Mouse (Mus musculus): Measurements from ENCODE around the gene Zfr2. TPM values are rescaled to one million over a fixed set of nuclear protein-coding genes. Genes with fewer than 3 reads are reported as not detected.

Zfr2 gene
- polyA plus RNA-seq, 1 experiment from 2014 or later: 3.2 TPM

GRCm38 (mm10) chr10:81284189-81284588 is 51.2 kb downstream of the Zfr2 start:
- Histone ChIP-seq H3K4me2 (replicated peaks; ENCODE audit: low read depth) (peak overlapping the region; percentile 60), H3K27me3 (replicated peaks; ENCODE audit: control insufficient read depth, insufficient read depth, low read length) (no peaks in the 10 kb centered on the region), H3K36me3 (ENCODE audit: control insufficient read depth, insufficient read depth) (peaks cover 22% of the 10 kb centered on the region), H3K9ac (ENCODE audit: low read depth, low read length) (no peak overlapping the region), H3K4me1 (replicated peaks; ENCODE audit: control insufficient read depth, insufficient read depth, low read length) (peaks cover 7% of the 10 kb centered on the region; the same call in 1 of the 2 replicates), H3K9me3 (ENCODE audit: control insufficient read depth) (no peaks in the 10 kb centered on the region), H3K4me3 (ENCODE audit: low read depth, low read length) (peak overlapping the region; percentile 62), H3K27ac (ENCODE audit: low read depth, low read length) (0 out of 2 replicates have a peak overlapping the region, but pooled peaks have one; percentile 92)
- 43% methylated on average over 6 of the region's 6 CpGs for WGBS
- TF ChIP-seq CTCF (IDR thresholded peaks at IDR 0.05; ENCODE audit: low read depth): no peak
- no peak for ATAC-seq

- no peaks in the 10 kb centered on the region for H3K27me3 ChIP-seq (replicated peaks; ENCODE audit: control insufficient read depth, insufficient read depth, low read length)
- H3K4me2 ChIP-seq (replicated peaks; ENCODE audit: low read depth): peak overlapping the region; percentile 60
- no peak for TF ChIP-seq CTCF (IDR thresholded peaks at IDR 0.05; ENCODE audit: low read depth)
- H3K9me3 ChIP-seq (ENCODE audit: control insufficient read depth): no peaks in the 10 kb centered on the region
- ATAC-seq: peak; percentile 10; the same call in 1 of the 2 replicates
- H3K4me1 ChIP-seq (replicated peaks; ENCODE audit: control insufficient read depth, insufficient read depth, low read length): peaks cover 7% of the 10 kb centered on the region; the same call in 1 of the 2 replicates
- H3K27ac ChIP-seq (ENCODE audit: low read depth, low read length): peak overlapping the region; percentile 92; the same call in 1 of the 2 replicates
- H3K36me3 ChIP-seq (ENCODE audit: control insufficient read depth, insufficient read depth): peaks cover 19% of the 10 kb centered on the region
- H3K4me3 ChIP-seq (ENCODE audit: low read depth, low read length): peak overlapping the region; percentile 62
- 7% methylated on average over 17 of the region's 17 CpGs for WGBS
- H3K9ac ChIP-seq (ENCODE audit: low read depth, low read length): peak overlapping the region; percentile 63; the same call in 1 of the 2 replicates
Measured at GRCm38 (mm10) chr10:81284719-81285118, 51.8 kb downstream of the Zfr2 start.

GRCm38 (mm10) chr10:81285694-81286450 is 52.9 kb downstream of the Zfr2 start:
- under 1% methylated on average over 54 of the region's 54 CpGs for WGBS
- peak overlapping the region; percentile 62 for H3K4me3 ChIP-seq (ENCODE audit: low read depth, low read length)
- H3K27ac ChIP-seq (ENCODE audit: low read depth, low read length): peak overlapping the region; percentile 92
- no peaks in the 10 kb centered on the region for H3K9me3 ChIP-seq (ENCODE audit: control insufficient read depth)
- 0 out of 2 replicates have a peak, but pooled peaks have one; percentile 19 for TF ChIP-seq CTCF (IDR thresholded peaks at IDR 0.05; ENCODE audit: low read depth)
- H3K9ac ChIP-seq (ENCODE audit: low read depth, low read length): peak overlapping the region; percentile 63
- peak overlapping the region; percentile 60 for H3K4me2 ChIP-seq (replicated peaks; ENCODE audit: low read depth)
- H3K27me3 ChIP-seq (replicated peaks; ENCODE audit: control insufficient read depth, insufficient read depth, low read length): no peaks in the 10 kb centered on the region
- H3K4me1 ChIP-seq (replicated peaks; ENCODE audit: control insufficient read depth, insufficient read depth, low read length): peaks cover 7% of the 10 kb centered on the region; the same call in 1 of the 2 replicates
- peaks cover 7% of the 10 kb centered on the region; the same call in 1 of the 2 replicates for H3K36me3 ChIP-seq (ENCODE audit: control insufficient read depth, insufficient read depth)
- peak; percentile 68 for ATAC-seq

GRCm38 (mm10) chr10:81286586-81286985 is 53.6 kb downstream of the Zfr2 start:
- H3K4me3 ChIP-seq (ENCODE audit: low read depth, low read length): peak overlapping the region; percentile 62; the same call in 1 of the 2 replicates
- H3K27me3 ChIP-seq (replicated peaks; ENCODE audit: control insufficient read depth, insufficient read depth, low read length): no peaks in the 10 kb centered on the region
- 0 out of 2 replicates have a peak overlapping the region, but pooled peaks have one; percentile 63 for H3K9ac ChIP-seq (ENCODE audit: low read depth, low read length)
- ATAC-seq: peak; percentile 32
- H3K9me3 ChIP-seq (ENCODE audit: control insufficient read depth): no peaks in the 10 kb centered on the region
- TF ChIP-seq CTCF (IDR thresholded peaks at IDR 0.05; ENCODE audit: low read depth): no peak
- H3K4me1 ChIP-seq (replicated peaks; ENCODE audit: control insufficient read depth, insufficient read depth, low read length): peaks cover 7% of the 10 kb centered on the region; the same call in 1 of the 2 replicates
- peaks cover under 1% of the 10 kb centered on the region; the same call in 1 of the 2 replicates for H3K36me3 ChIP-seq (ENCODE audit: control insufficient read depth, insufficient read depth)
- WGBS: 19% methylated on average over 6 of the region's 6 CpGs
- H3K27ac ChIP-seq (ENCODE audit: low read depth, low read length): peak overlapping the region; percentile 92
- peak overlapping the region; percentile 60 for H3K4me2 ChIP-seq (replicated peaks; ENCODE audit: low read depth)

- Histone ChIP-seq H3K4me3 (ENCODE audit: low read depth, low read length) (no peak overlapping the region), H3K36me3 (ENCODE audit: control insufficient read depth, insufficient read depth) (no peaks in the 10 kb centered on the region; the same call in 1 of the 2 replicates), H3K27me3 (replicated peaks; ENCODE audit: control insufficient read depth, insufficient read depth, low read length) (no peaks in the 10 kb centered on the region), H3K4me2 (replicated peaks; ENCODE audit: low read depth) (peak overlapping the region; percentile 60), H3K27ac (ENCODE audit: low read depth, low read length) (peak overlapping the region; percentile 92), H3K4me1 (replicated peaks; ENCODE audit: control insufficient read depth, insufficient read depth, low read length) (peaks cover 7% of the 10 kb centered on the region; the same call in 1 of the 2 replicates), H3K9me3 (ENCODE audit: control insufficient read depth) (no peaks in the 10 kb centered on the region), H3K9ac (ENCODE audit: low read depth, low read length) (no peak overlapping the region)
- peak; percentile 96 for TF ChIP-seq CTCF (IDR thresholded peaks at IDR 0.05; ENCODE audit: low read depth)
- WGBS: 56% methylated on average over 8 of the region's 8 CpGs
- ATAC-seq: no peak
Measured at GRCm38 (mm10) chr10:81287513-81288157, 54.7 kb downstream of the Zfr2 start.

- WGBS: 40% methylated on average over 6 of the region's 6 CpGs
- no peaks in the 10 kb centered on the region for H3K9me3 ChIP-seq (ENCODE audit: control insufficient read depth)
- peak overlapping the region; percentile 60 for H3K4me2 ChIP-seq (replicated peaks; ENCODE audit: low read depth)
- no peak overlapping the region for H3K9ac ChIP-seq (ENCODE audit: low read depth, low read length)
- H3K27me3 ChIP-seq (replicated peaks; ENCODE audit: control insufficient read depth, insufficient read depth, low read length): no peaks in the 10 kb centered on the region
- peaks cover 8% of the 10 kb centered on the region for H3K4me1 ChIP-seq (replicated peaks; ENCODE audit: control insufficient read depth, insufficient read depth, low read length)
- H3K36me3 ChIP-seq (ENCODE audit: control insufficient read depth, insufficient read depth): no peaks in the 10 kb centered on the region
- TF ChIP-seq CTCF (IDR thresholded peaks at IDR 0.05; ENCODE audit: low read depth): peak; percentile 75
- H3K4me3 ChIP-seq (ENCODE audit: low read depth, low read length): no peak overlapping the region
- ATAC-seq: no peak
- peak overlapping the region; percentile 23 for H3K27ac ChIP-seq (ENCODE audit: low read depth, low read length)
Measured at GRCm38 (mm10) chr10:81288601-81289000, 55.6 kb downstream of the Zfr2 start.
